Mouse (Mus musculus): ENCODE measurements around the gene Wdr53. TPM values are rescaled to one million over a fixed set of nuclear protein-coding genes. Genes with fewer than 3 reads are reported as not detected.
"Not testable (repeated sequence)": the region's sequence is repeated elsewhere in the genome, so short reads cannot be mapped to it uniquely, and the experiment has no call there.

The Wdr53 gene
- polyA plus RNA-seq (2016; fragmentation: Nextera tagmentation; extraction: Ambion mirVana) = 16.2 and 16.3 TPM in 2 replicates

GRCm38 (mm10) chr16:32246952-32247370 lies at the start of gene Wdr53, which contains the start of gene Fbxo45:
Gene Wdr53, plus strand, starts transcription at chr16:32247227.
Gene Fbxo45, minus strand, starts transcription at chr16:32247158.
- WGBS = under 1% methylated on average over 48 of the region's 48 CpGs
- peak; percentile 99 for ATAC-seq (ENCODE audit: low FRiP score, low read depth)

GRCm38 (mm10) chr16:32200256-32201003 lies 46.6 kb upstream of the Wdr53 start:
- peak; percentile 66 for ATAC-seq (ENCODE audit: low FRiP score, low read depth)
- H3K27me3 ChIP-seq (replicated peaks) = peaks cover 8% of the 10 kb centered on the region; the same call in 1 of the 2 replicates
- H3K4me1 ChIP-seq = peaks cover 9% of the 10 kb centered on the region
- no peak overlapping the region for H3K27ac ChIP-seq
- H3K9me3 ChIP-seq = 0 out of 2 replicates have a peak, but pooled peaks cover 3% of the 10 kb centered on the region
- no peak overlapping the region for H3K4me3 ChIP-seq
- WGBS = 56% methylated on average over 21 of the region's 21 CpGs
- no peaks in the 10 kb centered on the region for H3K36me3 ChIP-seq
- H3K9ac ChIP-seq = no peak overlapping the region
- H3K4me2 ChIP-seq (replicated peaks) = peak overlapping the region; percentile 38

More at GRCm38 (mm10) chr16:32246952-32247370, at the start of gene Wdr53, which contains the start of gene Fbxo45:
- peaks cover 4% of the 10 kb centered on the region; the same call in 1 of the 2 replicates for H3K36me3 ChIP-seq
- H3K27ac ChIP-seq = peak within 1 kb of the TSS; percentile 83
- peak within 1 kb of the TSS; percentile 69 for H3K4me2 ChIP-seq (replicated peaks)
- no peaks in the 10 kb centered on the region for H3K9me3 ChIP-seq
- H3K4me1 ChIP-seq = peaks cover 19% of the 10 kb centered on the region
- H3K9ac ChIP-seq = peak within 1 kb of the TSS; percentile 83
- no peaks in the 10 kb centered on the region for H3K27me3 ChIP-seq (replicated peaks)
- H3K4me3 ChIP-seq = peak within 1 kb of the TSS; percentile 88

GRCm38 (mm10) chr16:32201004-32201325 lies 46.1 kb upstream of the Wdr53 start:
- Histone ChIP-seq H3K4me1 (peaks cover 9% of the 10 kb centered on the region), H3K27ac (no peak overlapping the region), H3K9ac (no peak overlapping the region), H3K4me3 (no peak overlapping the region), H3K36me3 (no peaks in the 10 kb centered on the region), H3K9me3 (0 out of 2 replicates have a peak, but pooled peaks cover 3% of the 10 kb centered on the region), H3K27me3 (replicated peaks) (peaks cover 8% of the 10 kb centered on the region; the same call in 1 of the 2 replicates), H3K4me2 (replicated peaks) (peak overlapping the region; percentile 38)
- no peak for ATAC-seq (ENCODE audit: low FRiP score, low read depth)
- WGBS = 36% methylated on average over 9 of the region's 9 CpGs

- ATAC-seq (ENCODE audit: low FRiP score, low read depth) = no peak
- WGBS = 78% methylated on average over 6 of the region's 6 CpGs
- Histone ChIP-seq H3K9ac (no peak overlapping the region), H3K4me3 (no peak overlapping the region), H3K36me3 (no peaks in the 10 kb centered on the region), H3K27me3 (replicated peaks) (peaks cover 8% of the 10 kb centered on the region; the same call in 1 of the 2 replicates), H3K4me2 (replicated peaks) (no peak overlapping the region), H3K27ac (no peak overlapping the region), H3K9me3 (0 out of 2 replicates have a peak, but pooled peaks cover 3% of the 10 kb centered on the region), H3K4me1 (peaks cover 9% of the 10 kb centered on the region)
Measured at GRCm38 (mm10) chr16:32202681-32203080, 44.3 kb upstream of the Wdr53 start.

- Histone ChIP-seq H3K4me1 (peaks cover 9% of the 10 kb centered on the region), H3K27ac (no peak overlapping the region), H3K9me3 (peaks cover 13% of the 10 kb centered on the region; the same call in 1 of the 2 replicates), H3K36me3 (no peaks in the 10 kb centered on the region), H3K4me2 (replicated peaks) (no peak overlapping the region), H3K27me3 (replicated peaks) (peaks cover 8% of the 10 kb centered on the region; the same call in 1 of the 2 replicates), H3K9ac (no peak overlapping the region), H3K4me3 (no peak overlapping the region)
- no peak for ATAC-seq (ENCODE audit: low FRiP score, low read depth)
- WGBS = 63% methylated on average over 3 of the region's 3 CpGs
Measured at GRCm38 (mm10) chr16:32204902-32205301, 42.1 kb upstream of the Wdr53 start.

- no peak for ATAC-seq (ENCODE audit: low FRiP score, low read depth)
- Histone ChIP-seq H3K27ac (no peak overlapping the region), H3K4me1 (no peaks in the 10 kb centered on the region), H3K36me3 (no peaks in the 10 kb centered on the region), H3K9ac (no peak overlapping the region), H3K9me3 (peaks cover 6% of the 10 kb centered on the region; the same call in 1 of the 2 replicates), H3K4me2 (replicated peaks) (no peak overlapping the region), H3K4me3 (no peak overlapping the region), H3K27me3 (replicated peaks) (no peaks in the 10 kb centered on the region)
Measured at GRCm38 (mm10) chr16:32214156-32214555, 32.9 kb upstream of the Wdr53 start.

- Histone ChIP-seq H3K4me1 (no peaks in the 10 kb centered on the region), H3K4me2 (replicated peaks) (no peak overlapping the region), H3K27ac (no peak overlapping the region), H3K36me3 (no peaks in the 10 kb centered on the region), H3K9me3 (no peaks in the 10 kb centered on the region; the same call in 1 of the 2 replicates), H3K9ac (no peak overlapping the region), H3K27me3 (replicated peaks) (no peaks in the 10 kb centered on the region), H3K4me3 (no peak overlapping the region)
- no peak for ATAC-seq (ENCODE audit: low FRiP score, low read depth)
- WGBS = 80% methylated on average over 17 of the region's 17 CpGs
Measured at GRCm38 (mm10) chr16:32214804-32215576, 32.0 kb upstream of the Wdr53 start.

- 84% methylated on average over 4 of the region's 4 CpGs for WGBS
Measured at GRCm38 (mm10) chr16:32221803-32222202, 25.2 kb upstream of the Wdr53 start.

GRCm38 (mm10) chr16:32222399-32222798 lies 24.6 kb upstream of the Wdr53 start:
- Histone ChIP-seq H3K4me2 (replicated peaks) (no peak overlapping the region), H3K9me3 (no peaks in the 10 kb centered on the region), H3K36me3 (no peaks in the 10 kb centered on the region), H3K4me1 (no peaks in the 10 kb centered on the region), H3K9ac (no peak overlapping the region), H3K4me3 (no peak overlapping the region), H3K27me3 (replicated peaks) (no peaks in the 10 kb centered on the region), H3K27ac (no peak overlapping the region)
- ATAC-seq (ENCODE audit: low FRiP score, low read depth) = no peak

More at GRCm38 (mm10) chr16:32221803-32222202, 25.2 kb upstream of the Wdr53 start:
- Histone ChIP-seq H3K4me2 (replicated peaks) (no peak overlapping the region), H3K36me3 (no peaks in the 10 kb centered on the region), H3K9ac (no peak overlapping the region), H3K9me3 (no peaks in the 10 kb centered on the region), H3K27ac (no peak overlapping the region), H3K4me3 (no peak overlapping the region), H3K27me3 (replicated peaks) (no peaks in the 10 kb centered on the region), H3K4me1 (no peaks in the 10 kb centered on the region)
- no peak for ATAC-seq (ENCODE audit: low FRiP score, low read depth)

- not testable (repeated sequence) for ATAC-seq (ENCODE audit: low FRiP score, low read depth)
- WGBS = 89% methylated on average over 3 of the region's 3 CpGs
Measured at GRCm38 (mm10) chr16:32232050-32232449, 15.0 kb upstream of the Wdr53 start.

GRCm38 (mm10) chr16:32237930-32238680 lies 8.9 kb upstream of the Wdr53 start:
- Histone ChIP-seq H3K4me3 (no peak overlapping the region), H3K4me2 (replicated peaks) (no peak overlapping the region), H3K27me3 (replicated peaks) (no peaks in the 10 kb centered on the region), H3K27ac (no peak overlapping the region), H3K9me3 (no peaks in the 10 kb centered on the region), H3K36me3 (peaks cover 21% of the 10 kb centered on the region), H3K4me1 (no peaks in the 10 kb centered on the region), H3K9ac (no peak overlapping the region)
- WGBS = 94% methylated on average over 19 of the region's 19 CpGs
- ATAC-seq (ENCODE audit: low FRiP score, low read depth) = no peak

More at GRCm38 (mm10) chr16:32232050-32232449, 15.0 kb upstream of the Wdr53 start:
- H3K9me3 ChIP-seq; H3K27me3 ChIP-seq (replicated peaks); H3K4me1 ChIP-seq; H3K27ac ChIP-seq; H3K4me2 ChIP-seq (replicated peaks); H3K9ac ChIP-seq; H3K4me3 ChIP-seq: not testable (repeated sequence)
- peaks cover 15% of the 10 kb centered on the region for H3K36me3 ChIP-seq
